Mouse (Mus musculus): ENCODE results near the gene Gm6899.

Gm6899 gene

DNA sequence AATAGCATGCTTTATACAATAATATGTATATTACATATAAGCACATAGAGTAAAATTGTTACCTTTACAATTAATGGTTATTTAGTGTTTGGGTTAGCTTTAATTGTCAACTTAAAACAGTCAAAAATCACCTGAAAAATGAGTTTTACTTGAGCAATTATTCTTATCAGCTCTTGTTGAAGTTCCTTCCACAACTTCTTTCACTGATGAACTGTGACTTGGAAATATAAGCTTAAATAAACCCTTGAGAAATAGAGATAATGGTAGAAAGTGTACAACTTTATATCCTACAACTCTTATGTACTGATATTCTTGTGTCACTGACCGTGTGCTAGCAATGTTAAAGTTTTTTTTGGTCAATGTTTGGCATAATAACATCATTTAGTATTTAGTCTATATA is 43.2 kb downstream of the Gm6899 start:
- in situ Hi-C loops (cut with MboI, MseI): loop anchor here in 1 of 2 experiments (5.0 kb wide), 1 partner anchor 49 kb away; no protein-coding TSS in a partner anchor

DNA sequence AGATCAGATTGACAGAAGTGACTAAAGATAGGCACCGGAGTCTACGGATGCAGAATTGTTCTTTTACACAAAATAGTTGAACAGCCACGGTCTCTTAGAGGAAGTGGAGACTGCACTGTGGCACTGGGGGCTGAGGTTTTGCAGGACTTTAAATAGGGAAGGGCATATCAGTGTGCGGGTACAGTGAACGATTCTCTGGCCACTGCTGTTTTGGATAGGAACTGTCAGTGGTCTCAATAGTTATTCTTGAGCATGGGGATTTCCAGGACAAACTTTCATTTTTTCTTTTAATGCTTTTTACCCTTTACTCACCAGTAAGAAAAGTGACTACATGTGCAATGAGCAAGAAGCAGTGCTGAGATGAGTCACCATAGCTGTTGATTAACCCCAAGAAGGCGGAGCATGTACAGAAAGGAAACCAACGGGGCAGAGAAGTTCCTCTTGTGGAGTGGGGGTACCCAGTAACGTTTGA is 47.3 kb downstream of the Gm6899 start:
- in situ Hi-C loops (cut with MboI, MseI): loop anchor here (5.0 to 10.0 kb wide), 2 partner anchors 38 to 256 kb away; partner anchors contain the start of gene Fancl (in 1 of the 2)

DNA sequence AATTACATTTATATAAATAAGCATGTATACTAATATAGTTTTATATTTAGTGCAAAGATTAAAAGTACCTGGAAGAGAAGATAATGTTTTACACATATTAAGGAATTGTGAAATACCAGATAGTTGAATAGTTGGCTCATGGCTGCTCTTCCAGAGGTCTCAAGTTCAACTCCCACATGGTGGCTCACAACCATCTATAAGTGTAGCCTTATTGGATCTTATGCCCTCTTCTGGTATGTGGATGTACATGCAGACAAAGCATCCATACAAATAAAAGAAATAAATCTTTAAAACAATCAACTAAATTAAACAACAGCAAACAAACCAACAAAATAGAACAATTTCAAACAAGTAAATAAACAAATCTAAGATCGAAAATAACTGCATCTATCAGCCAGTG is 49.1 kb downstream of the Gm6899 start:
- in situ Hi-C loops (cut with MboI, MseI): loop anchor here (5.0 to 10.0 kb wide), 2 partner anchors 40 to 257 kb away; partner anchors contain the start of gene Fancl (in 1 of the 2)
